Mouse (Mus musculus): ENCODE data around the gene 7530416G11Rik.

DNA sequence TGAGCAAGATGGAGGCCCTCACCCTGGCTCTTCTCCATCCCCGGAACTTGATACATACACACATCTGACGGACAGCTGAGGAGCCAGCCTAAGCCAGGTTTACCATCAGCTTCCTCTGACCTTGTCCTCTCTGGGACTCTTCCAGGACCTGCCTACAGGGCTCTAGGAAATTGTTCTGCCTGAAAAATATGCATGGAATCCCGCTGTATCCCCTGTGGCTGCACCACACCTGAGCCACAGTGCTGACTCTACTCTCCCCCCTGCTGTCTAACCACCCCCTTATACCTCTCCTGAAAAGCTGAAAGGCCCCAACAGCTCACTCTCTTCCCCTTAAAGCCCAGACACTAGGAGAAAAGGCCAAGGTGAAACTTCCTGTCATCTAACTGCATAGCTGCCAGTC is 26.9 kb upstream of the 7530416G11Rik start:
- TF ChIP-seq CTCF (IDR thresholded peaks at IDR 0.05; ENCODE audit: low read depth, low read length) (no peak), TAL1 (conservative IDR thresholded peaks at IDR 0.05; ENCODE audit: low read depth, low read length) (no peak), GATA1 (IDR thresholded peaks at IDR 0.05; ENCODE audit: borderline replicate concordance, low read length) (no peak), POLR2AphosphoS5 (IDR thresholded peaks at IDR 0.05; ENCODE audit: insufficient replicate concordance, low read depth, low read length) (no peak), GATA2 (IDR thresholded peaks at IDR 0.05; ENCODE audit: borderline replicate concordance, low read depth, low read length) (no peak)

Measured in G1E (cell line).